Mouse (Mus musculus): ENCODE results near the gene Adad2.

DNA sequence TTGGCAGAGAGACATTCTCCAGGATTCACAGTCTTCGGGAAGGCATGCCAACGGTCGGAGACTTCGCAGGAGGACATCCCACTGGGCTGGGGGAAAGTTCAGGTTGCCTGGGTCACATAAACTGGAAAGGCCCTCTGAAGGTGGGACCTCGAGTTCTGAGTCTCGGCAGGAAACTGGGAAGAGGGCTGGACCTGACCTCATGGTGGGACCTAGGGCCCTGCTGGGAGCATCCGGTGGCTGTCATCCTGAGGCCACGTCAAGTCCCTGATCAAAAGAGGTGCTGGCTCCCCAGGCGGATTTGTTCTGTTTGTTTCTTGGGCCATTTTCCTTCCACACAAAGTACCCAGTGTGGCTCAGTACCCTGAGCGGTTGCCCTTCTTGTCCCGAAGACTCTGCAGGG is 50.9 kb downstream of the Adad2 start:
- TF ChIP-seq POLR2A (IDR thresholded peaks at IDR 0.05; ENCODE audit: borderline replicate concordance, insufficient read depth, low read length): no peak
- no peak for TF ChIP-seq CTCF (IDR thresholded peaks at IDR 0.05; ENCODE audit: borderline replicate concordance, insufficient read depth, low read depth, low read length)
